Mouse (Mus musculus) cerebellum, adult 2 months (tissue): Measurements from ENCODE around the gene Trrap.

Experiments
- CTCF ChIP-seq: fragments of 200-500 bp; IDR thresholded peaks from 2 replicates; pipeline ENCODE4 v1.5.1; 2011; ENCODE audit warnings: low read depth, mild to moderate bottlenecking, control low read depth, low read length, moderate library complexity, borderline replicate concordance; ENCODE audit not compliant: insufficient read depth
- POLR2A ChIP-seq: fragments of 200-500 bp; IDR thresholded peaks from 2 replicates; pipeline ENCODE4 v1.6.1; 2011; ENCODE audit warnings: low read length, control low read depth, borderline replicate concordance; ENCODE audit not compliant: insufficient read depth

- TF ChIP-seq CTCF (no peak), POLR2A (no peak)
Observed at GRCm38 (mm10) chr5:144773231-144773630, 5.7 kb downstream of the Trrap start.
